Mouse (Mus musculus) ES-Bruce4 (cell line): Measurements from ENCODE around the gene Lrba. TPM values are rescaled to one million over a fixed set of nuclear protein-coding genes. Genes with fewer than 3 reads are reported as not detected.

Source experiments
- H3K27ac ChIP-seq: 2 replicates; pipeline ENCODE4 v1.5.1; 2012; ENCODE audit warnings: low read length, inconsistent platforms; ENCODE audit not compliant: insufficient read depth
- H3K27me3 ChIP-seq: 2 replicates; pipeline ENCODE4 v1.6.1; 2012; ENCODE audit warnings: mild to moderate bottlenecking, low read length, inconsistent platforms; ENCODE audit not compliant: control insufficient read depth, poor library complexity, insufficient read depth, severe bottlenecking
- H3K36me3 ChIP-seq: 2 replicates; pipeline ENCODE4 v1.6.1; 2012; ENCODE audit warnings: inconsistent platforms, mild to moderate bottlenecking, low read length, moderate library complexity; ENCODE audit not compliant: control insufficient read depth, poor library complexity, insufficient read depth, severe bottlenecking
- H3K4me1 ChIP-seq: one replicate; pipeline ENCODE4 v1.8.1; 2011; ENCODE audit warnings: low read length; ENCODE audit not compliant: control insufficient read depth, insufficient read depth
- H3K4me3 ChIP-seq: 2 replicates; pipeline ENCODE4 v1.5.1; 2011; ENCODE audit warnings: low read depth, mild to moderate bottlenecking, low read length
- H3K9ac ChIP-seq: 2 replicates; pipeline ENCODE4 v1.6.1; 2012; ENCODE audit warnings: low read depth, mild to moderate bottlenecking, inconsistent platforms; ENCODE audit not compliant: poor library complexity, severe bottlenecking
- H3K9me3 ChIP-seq: replicated peaks from 2 replicates; pipeline ENCODE4 v1.6.1; 2012; ENCODE audit warnings: mild to moderate bottlenecking, low read length, inconsistent platforms; ENCODE audit not compliant: control insufficient read depth, poor library complexity, insufficient read depth, severe bottlenecking
- CTCF ChIP-seq: IDR thresholded peaks from one replicate; pipeline ENCODE4 v1.8.1; 2011; ENCODE audit warnings: low read depth, low read length
- EP300 ChIP-seq: IDR thresholded peaks from 2 replicates; pipeline ENCODE4 v1.6.1; 2011; ENCODE audit warnings: low read depth, low read length; ENCODE audit not compliant: insufficient read depth
- POLR2A ChIP-seq: IDR thresholded peaks from one replicate; pipeline ENCODE4 v1.8.1; 2011; ENCODE audit warnings: low read length; ENCODE audit not compliant: insufficient read depth
- polyA plus RNA-seq: library from polyadenylated mRNA; stranded (reverse); fragments of >200 nt; gene quantifications from 2 replicates; pipeline ENCODE4 v1.2.4, GENCODE M21; 2011; ENCODE audit warnings: low read depth; ENCODE audit not compliant: missing spikeins, insufficient read depth, insufficient read length

Gene Lrba
- polyA plus RNA-seq, 1 experiment = 24.5 TPM

GRCm38 (mm10) chr3:86786280-86786679 lies 561.8 kb downstream of the Lrba start:
- TF ChIP-seq EP300 (no peak), POLR2A (no peak), CTCF (no peak)
- no peaks in the 10 kb centered on the region for H3K36me3 ChIP-seq
- no peaks in the 10 kb centered on the region for H3K4me1 ChIP-seq
- H3K27me3 ChIP-seq = no peaks in the 10 kb centered on the region
- no peak overlapping the region for H3K9ac ChIP-seq
- H3K4me3 ChIP-seq = no peak overlapping the region
- H3K27ac ChIP-seq = no peak overlapping the region
- no peaks in the 10 kb centered on the region for H3K9me3 ChIP-seq

GRCm38 (mm10) chr3:86786845-86787351 lies 562.4 kb downstream of the Lrba start:
- Histone ChIP-seq H3K27me3 (no peaks in the 10 kb centered on the region), H3K27ac (no peak overlapping the region), H3K4me3 (no peak overlapping the region), H3K36me3 (no peaks in the 10 kb centered on the region), H3K9ac (no peak overlapping the region), H3K9me3 (no peaks in the 10 kb centered on the region), H3K4me1 (no peaks in the 10 kb centered on the region)
- TF ChIP-seq EP300 = no peak
- TF ChIP-seq CTCF = no peak
- TF ChIP-seq POLR2A = no peak

- no peak overlapping the region for H3K27ac ChIP-seq
- no peaks in the 10 kb centered on the region for H3K9me3 ChIP-seq
- no peak for TF ChIP-seq POLR2A
- TF ChIP-seq EP300 = no peak
- TF ChIP-seq CTCF = no peak
- no peaks in the 10 kb centered on the region for H3K27me3 ChIP-seq
- no peaks in the 10 kb centered on the region for H3K36me3 ChIP-seq
- no peak overlapping the region for H3K9ac ChIP-seq
- no peaks in the 10 kb centered on the region for H3K4me1 ChIP-seq
- H3K4me3 ChIP-seq = no peak overlapping the region
Observed at GRCm38 (mm10) chr3:86787423-86788123, 563.1 kb downstream of the Lrba start.

- Histone ChIP-seq H3K9me3 (no peaks in the 10 kb centered on the region), H3K36me3 (no peaks in the 10 kb centered on the region), H3K4me3 (no peak overlapping the region), H3K27ac (no peak overlapping the region), H3K27me3 (no peaks in the 10 kb centered on the region), H3K9ac (no peak overlapping the region), H3K4me1 (no peaks in the 10 kb centered on the region)
- TF ChIP-seq POLR2A (no peak), CTCF (no peak), EP300 (no peak)
Observed at GRCm38 (mm10) chr3:86788711-86789110, 564.2 kb downstream of the Lrba start.

- Histone ChIP-seq H3K27me3 (no peaks in the 10 kb centered on the region), H3K9me3 (no peaks in the 10 kb centered on the region), H3K9ac (no peak overlapping the region), H3K36me3 (no peaks in the 10 kb centered on the region), H3K4me3 (no peak overlapping the region), H3K27ac (no peak overlapping the region), H3K4me1 (no peaks in the 10 kb centered on the region)
- TF ChIP-seq EP300 = no peak
- no peak for TF ChIP-seq POLR2A
- TF ChIP-seq CTCF = no peak
Observed at GRCm38 (mm10) chr3:86789752-86790151, 565.3 kb downstream of the Lrba start.

- Histone ChIP-seq H3K4me1 (no peaks in the 10 kb centered on the region), H3K9me3 (no peaks in the 10 kb centered on the region), H3K4me3 (no peak overlapping the region), H3K9ac (no peak overlapping the region), H3K27me3 (no peaks in the 10 kb centered on the region), H3K36me3 (no peaks in the 10 kb centered on the region), H3K27ac (no peak overlapping the region)
- TF ChIP-seq POLR2A (no peak), EP300 (no peak), CTCF (no peak)
Observed at GRCm38 (mm10) chr3:86793264-86793663, 568.8 kb downstream of the Lrba start.
